Mouse (Mus musculus) ES-Bruce4 (cell line): Measurements from ENCODE around the gene Mov10.

Experiments
- CTCF ChIP-seq: IDR thresholded peaks from one replicate; pipeline ENCODE4 v1.8.1; 2011; ENCODE audit warnings: low read depth, low read length
- POLR2A ChIP-seq: IDR thresholded peaks from one replicate; pipeline ENCODE4 v1.8.1; 2011; ENCODE audit warnings: low read length; ENCODE audit not compliant: insufficient read depth

DNA sequence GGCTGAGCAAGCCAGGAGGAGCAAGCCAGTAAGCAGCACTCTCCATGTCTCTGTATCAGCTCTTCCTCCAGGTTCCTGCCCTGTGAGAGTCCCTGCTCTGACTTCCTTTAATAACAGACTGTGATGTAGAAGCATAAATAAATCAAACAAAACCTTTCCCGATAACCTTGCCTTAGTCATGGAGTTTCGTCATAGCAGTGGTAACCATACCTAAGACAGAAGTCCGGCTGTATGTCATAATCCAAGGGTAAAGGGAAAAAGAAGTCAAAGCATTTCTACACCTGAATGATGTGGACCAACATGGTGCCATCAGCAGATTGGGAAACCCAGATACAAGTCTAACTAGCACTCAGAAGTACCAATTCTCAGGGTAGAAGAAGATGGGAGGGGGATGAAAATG, 17.4 kb upstream of the Mov10 start:
- TF ChIP-seq CTCF (no peak), POLR2A (no peak)
